Mouse (Mus musculus): ENCODE measurements around the gene Emx2. TPM values are rescaled to one million over a fixed set of nuclear protein-coding genes. Genes with fewer than 3 reads are reported as not detected.

Gene Emx2
- total RNA-seq, 1 experiment: 0.36 TPM

DNA sequence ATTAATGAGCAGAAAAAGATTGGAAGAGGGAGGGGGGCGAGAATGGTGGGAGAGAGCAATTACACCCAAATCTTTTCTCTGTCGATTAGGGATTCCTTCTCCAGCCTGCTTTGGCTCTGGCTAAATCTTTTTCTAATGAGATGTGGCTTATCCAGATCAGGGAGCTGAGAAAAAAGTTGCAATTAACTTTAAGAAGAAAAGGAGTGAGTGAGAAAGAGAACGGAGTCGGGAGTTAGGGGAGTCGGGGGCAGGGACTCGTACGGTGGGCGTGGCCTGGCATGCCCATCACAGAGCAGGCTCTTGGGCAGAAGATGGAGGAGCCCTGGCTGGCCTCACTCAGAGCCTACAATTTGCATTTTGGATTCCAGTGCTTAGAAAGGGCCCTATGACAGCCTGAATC is 35.8 kb upstream of the Emx2 start:
- H3K4me3 ChIP-seq (ENCODE audit: insufficient read depth in 1 of 2, low read depth in 1 of 2, low read length in 2 of 2, poor library complexity in 1 of 2, severe bottlenecking in 1 of 2): no peak overlapping the region
- DNase-seq (ENCODE audit: low read depth, low spot score): no peak
- no peaks in the 10 kb centered on the region for H3K4me1 ChIP-seq (ENCODE audit: control insufficient read depth in 2 of 2, insufficient read depth in 2 of 2, low read length in 2 of 2, poor library complexity in 1 of 2)
- TF ChIP-seq MAFK (IDR thresholded peaks at IDR 0.05; ENCODE audit: insufficient read depth, low read depth, low read length) (no peak), ZC3H11A (IDR thresholded peaks at IDR 0.05; ENCODE audit: borderline replicate concordance, low read depth, low read length) (no peak), HCFC1 (IDR thresholded peaks at IDR 0.05; ENCODE audit: borderline replicate concordance, insufficient read depth, low read length) (no peak)
- no peak overlapping the region for H3K9ac ChIP-seq (ENCODE audit: insufficient read depth, low read depth, low read length, poor library complexity, severe bottlenecking)
- in situ Hi-C loops (cut with MboI; ENCODE audit: low sequenced_read_pairs in 2 of 2, unreplicated experiment in 2 of 2): loop anchor here in 1 of 2 experiments (25.0 kb wide), 1 partner anchor 915 kb away; no protein-coding TSS in a partner anchor
- no peak overlapping the region for H3K27ac ChIP-seq (ENCODE audit: insufficient read depth, low read depth, low read length, poor library complexity, severe bottlenecking)
- no peaks in the 10 kb centered on the region for H3K36me3 ChIP-seq (ENCODE audit: control insufficient read depth, insufficient read depth, low read length, poor library complexity, severe bottlenecking)
- no peaks in the 10 kb centered on the region for H3K9me3 ChIP-seq (ENCODE audit: control insufficient read depth, insufficient read depth, low read depth, low read length)

DNA sequence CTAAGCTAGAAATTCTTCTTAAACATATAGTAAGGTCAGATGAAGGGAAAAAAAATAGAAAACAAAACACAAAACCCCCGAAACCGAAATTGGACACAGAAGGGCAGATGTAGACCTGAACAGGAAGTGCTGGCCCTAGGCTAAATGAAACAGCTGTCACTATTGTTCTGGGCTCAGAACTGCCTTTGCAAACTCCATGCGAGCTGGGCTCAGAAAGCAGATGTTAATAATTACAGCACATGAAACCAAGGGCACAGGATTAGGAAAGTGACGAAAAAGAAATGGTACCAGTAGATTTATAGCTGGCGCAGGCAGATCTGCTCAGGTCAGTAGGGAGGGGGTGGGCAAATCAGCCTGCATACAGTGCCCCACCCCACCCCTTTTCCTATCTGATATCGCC is 34.5 kb upstream of the Emx2 start:
- Histone ChIP-seq H3K36me3 (ENCODE audit: control insufficient read depth, insufficient read depth, low read length, poor library complexity, severe bottlenecking) (no peaks in the 10 kb centered on the region), H3K9me3 (ENCODE audit: control insufficient read depth, insufficient read depth, low read depth, low read length) (no peaks in the 10 kb centered on the region), H3K4me1 (ENCODE audit: control insufficient read depth in 2 of 2, insufficient read depth in 2 of 2, low read length in 2 of 2, poor library complexity in 1 of 2) (no peaks in the 10 kb centered on the region), H3K27ac (ENCODE audit: insufficient read depth, low read depth, low read length, poor library complexity, severe bottlenecking) (no peak overlapping the region), H3K9ac (ENCODE audit: insufficient read depth, low read depth, low read length, poor library complexity, severe bottlenecking) (no peak overlapping the region), H3K4me3 (ENCODE audit: insufficient read depth in 1 of 2, low read depth in 1 of 2, low read length in 2 of 2, poor library complexity in 1 of 2, severe bottlenecking in 1 of 2) (no peak overlapping the region)
- in situ Hi-C loops (cut with MboI; ENCODE audit: low sequenced_read_pairs in 2 of 2, unreplicated experiment in 2 of 2): loop anchor here in 1 of 2 experiments (25.0 kb wide), 1 partner anchor 914 kb away; no protein-coding TSS in a partner anchor
- TF ChIP-seq ZC3H11A (IDR thresholded peaks at IDR 0.05; ENCODE audit: borderline replicate concordance, low read depth, low read length) (no peak), HCFC1 (IDR thresholded peaks at IDR 0.05; ENCODE audit: borderline replicate concordance, insufficient read depth, low read length) (no peak), CHD2 (IDR thresholded peaks at IDR 0.05; ENCODE audit: low read depth, low read length) (no peak)
- no peak for DNase-seq (ENCODE audit: low read depth, low spot score)

DNA sequence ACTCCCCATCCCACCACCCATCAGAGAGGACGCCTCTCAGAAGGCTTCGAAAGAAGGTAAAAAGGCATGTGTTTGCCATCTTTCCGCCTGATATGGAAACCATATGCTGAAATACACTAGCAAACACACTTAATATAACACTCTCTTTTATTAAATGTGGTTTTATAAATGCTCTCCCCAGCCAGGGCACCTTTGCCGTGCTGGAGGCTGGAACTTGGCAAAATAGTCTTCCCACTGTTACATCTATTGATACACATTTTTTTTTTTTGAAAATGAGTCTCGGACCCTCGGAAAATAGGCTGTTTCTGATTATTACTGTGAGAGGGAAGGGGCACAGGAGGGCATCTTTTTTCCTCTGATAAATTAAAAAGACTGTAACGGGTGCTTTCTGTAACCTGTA is 33.2 kb upstream of the Emx2 start:
- Histone ChIP-seq H3K9me3 (ENCODE audit: control insufficient read depth, insufficient read depth, low read depth, low read length) (no peaks in the 10 kb centered on the region), H3K27ac (ENCODE audit: insufficient read depth, low read depth, low read length, poor library complexity, severe bottlenecking) (no peak overlapping the region), H3K4me1 (ENCODE audit: control insufficient read depth in 2 of 2, insufficient read depth in 2 of 2, low read length in 2 of 2, poor library complexity in 1 of 2) (no peaks in the 10 kb centered on the region), H3K9ac (ENCODE audit: insufficient read depth, low read depth, low read length, poor library complexity, severe bottlenecking) (no peak overlapping the region), H3K4me3 (ENCODE audit: insufficient read depth in 1 of 2, low read depth in 1 of 2, low read length in 2 of 2, poor library complexity in 1 of 2, severe bottlenecking in 1 of 2) (no peak overlapping the region), H3K36me3 (ENCODE audit: control insufficient read depth, insufficient read depth, low read length, poor library complexity, severe bottlenecking) (no peaks in the 10 kb centered on the region)
- TF ChIP-seq HCFC1 (IDR thresholded peaks at IDR 0.05; ENCODE audit: borderline replicate concordance, insufficient read depth, low read length) (no peak), MAFK (IDR thresholded peaks at IDR 0.05; ENCODE audit: insufficient read depth, low read depth, low read length) (no peak), CHD2 (IDR thresholded peaks at IDR 0.05; ENCODE audit: low read depth, low read length) (no peak)
- no peak for DNase-seq (ENCODE audit: low read depth, low spot score)
- in situ Hi-C loops (cut with MboI; ENCODE audit: low sequenced_read_pairs in 2 of 2, unreplicated experiment in 2 of 2): loop anchor here in 1 of 2 experiments (25.0 kb wide), 1 partner anchor 912 kb away; no protein-coding TSS in a partner anchor

DNA sequence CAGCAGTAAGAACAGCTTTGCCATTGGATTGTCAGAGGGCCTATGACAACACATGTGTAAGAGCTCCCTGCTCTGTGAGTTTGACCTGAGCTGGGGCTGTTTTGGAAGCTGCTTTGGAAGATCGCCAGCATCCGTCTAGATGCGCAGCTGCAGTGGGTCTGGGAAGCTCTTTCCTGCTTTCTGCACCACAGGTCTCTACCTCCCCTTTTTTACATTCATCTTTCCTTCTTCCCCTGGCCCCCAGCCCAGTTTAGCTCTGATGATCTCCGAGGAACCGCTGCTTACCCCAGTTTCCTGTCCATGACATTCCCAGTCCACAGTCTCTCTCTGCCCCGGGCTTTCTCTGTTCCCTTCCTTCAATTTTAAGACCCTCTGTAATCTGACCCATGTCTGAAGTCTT is 25.9 kb upstream of the Emx2 start:
- H3K9ac ChIP-seq (ENCODE audit: insufficient read depth, low read depth, low read length, poor library complexity, severe bottlenecking): no peak overlapping the region
- no peaks in the 10 kb centered on the region for H3K9me3 ChIP-seq (ENCODE audit: control insufficient read depth, insufficient read depth, low read depth, low read length)
- no peaks in the 10 kb centered on the region for H3K4me1 ChIP-seq (ENCODE audit: control insufficient read depth in 2 of 2, insufficient read depth in 2 of 2, low read length in 2 of 2, poor library complexity in 1 of 2)
- no peak overlapping the region for H3K4me3 ChIP-seq (ENCODE audit: insufficient read depth in 1 of 2, low read depth in 1 of 2, low read length in 2 of 2, poor library complexity in 1 of 2, severe bottlenecking in 1 of 2)
- no peak overlapping the region for H3K27ac ChIP-seq (ENCODE audit: insufficient read depth, low read depth, low read length, poor library complexity, severe bottlenecking)
- in situ Hi-C loops (cut with MboI; ENCODE audit: low sequenced_read_pairs in 2 of 2, unreplicated experiment in 2 of 2): no loop called here
- no peak for TF ChIP-seq MAFK (IDR thresholded peaks at IDR 0.05; ENCODE audit: insufficient read depth, low read depth, low read length)
- TF ChIP-seq ZC3H11A (IDR thresholded peaks at IDR 0.05; ENCODE audit: borderline replicate concordance, low read depth, low read length): no peak
- TF ChIP-seq ZNF384 (IDR thresholded peaks at IDR 0.05; ENCODE audit: low read depth, low read length): no peak
- TF ChIP-seq CHD2 (IDR thresholded peaks at IDR 0.05; ENCODE audit: low read depth, low read length): no peak
- no peak for TF ChIP-seq HCFC1 (IDR thresholded peaks at IDR 0.05; ENCODE audit: borderline replicate concordance, insufficient read depth, low read length)
- DNase-seq (ENCODE audit: low read depth, low spot score): no peak
- no peaks in the 10 kb centered on the region for H3K36me3 ChIP-seq (ENCODE audit: control insufficient read depth, insufficient read depth, low read length, poor library complexity, severe bottlenecking)

DNA sequence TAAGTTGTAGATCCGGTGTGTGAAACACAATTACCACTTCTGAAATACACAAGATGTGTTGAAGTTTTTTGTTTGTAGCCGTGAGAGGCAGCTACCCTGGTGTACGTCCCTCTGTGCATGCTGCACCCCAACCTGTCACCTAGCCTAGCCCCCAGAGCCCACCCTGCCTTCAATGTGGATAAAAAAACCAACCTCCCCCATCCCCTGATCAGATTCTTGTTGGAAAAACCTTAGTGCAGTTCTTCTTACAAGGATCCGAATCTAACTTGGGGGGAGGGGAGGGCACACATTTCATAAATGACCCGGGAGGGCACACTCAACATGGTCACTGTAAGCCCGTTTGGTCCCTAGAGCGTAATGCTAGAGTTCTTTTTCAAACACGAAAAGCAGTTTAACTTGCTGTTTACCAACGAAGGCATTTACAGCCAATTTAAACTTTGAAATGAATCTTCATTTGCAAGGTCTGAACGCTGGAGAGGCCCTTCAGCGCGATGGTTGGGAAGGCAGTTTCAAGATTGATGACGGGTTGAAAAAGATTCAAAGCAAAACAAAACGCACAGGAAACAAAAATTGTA is 7.5 kb upstream of the Emx2 start:
- H3K9ac ChIP-seq (ENCODE audit: insufficient read depth, low read depth, low read length, poor library complexity, severe bottlenecking): no peak overlapping the region

More for the DNA sequence above, 7.5 kb upstream of the Emx2 start:
- in situ Hi-C loops (cut with MboI; ENCODE audit: low sequenced_read_pairs in 2 of 2, unreplicated experiment in 2 of 2): loop anchor here in 1 of 2 experiments (5.0 kb wide), 1 partner anchor 707 kb away; no protein-coding TSS in a partner anchor
- Histone ChIP-seq H3K9me3 (ENCODE audit: control insufficient read depth, insufficient read depth, low read depth, low read length) (no peaks in the 10 kb centered on the region), H3K36me3 (ENCODE audit: control insufficient read depth, insufficient read depth, low read length, poor library complexity, severe bottlenecking) (no peaks in the 10 kb centered on the region), H3K4me1 (ENCODE audit: control insufficient read depth in 2 of 2, insufficient read depth in 2 of 2, low read length in 2 of 2, poor library complexity in 1 of 2) (no peaks in the 10 kb centered on the region), H3K4me3 (ENCODE audit: insufficient read depth in 1 of 2, low read depth in 1 of 2, low read length in 2 of 2, poor library complexity in 1 of 2, severe bottlenecking in 1 of 2) (no peak overlapping the region), H3K27ac (ENCODE audit: insufficient read depth, low read depth, low read length, poor library complexity, severe bottlenecking) (no peak overlapping the region)
- no peak for TF ChIP-seq ZNF384 (IDR thresholded peaks at IDR 0.05; ENCODE audit: low read depth, low read length)
- DNase-seq (ENCODE audit: low read depth, low spot score): no peak

All from ES-E14 (cell line).